Mouse (Mus musculus): ENCODE measurements around the gene Chrm5. TPM values are rescaled to one million over a fixed set of nuclear protein-coding genes. Genes with fewer than 3 reads are reported as not detected.
A peak's percentile ranks its signal among the peaks of the same experiment; 100 is the strongest.
"Not testable (repeated sequence)": the region's sequence is repeated elsewhere in the genome, so short reads cannot be mapped to it uniquely, and the experiment has no call there.

The Chrm5 gene
- polyA plus RNA-seq, 1 experiment from 2014 or later: 0.22 TPM

- Histone ChIP-seq H3K36me3 (peaks cover 4% of the 10 kb centered on the region; the same call in 1 of the 2 replicates), H3K27me3 (no peaks in the 10 kb centered on the region), H3K4me1 (no peaks in the 10 kb centered on the region), H3K4me3 (replicated peaks) (no peak overlapping the region), H3K27ac (no peak overlapping the region), H3K4me2 (no peak overlapping the region), H3K9ac (no peak overlapping the region), H3K9me3 (replicated peaks) (no peaks in the 10 kb centered on the region)
- WGBS: 75% methylated on average over 5 of the region's 5 CpGs
- ATAC-seq (replicated peaks; ENCODE audit: low FRiP score): no peak
Observed at GRCm38 (mm10) chr2:112474997-112475724, 5.4 kb downstream of the Chrm5 start.

- Histone ChIP-seq H3K27ac (no peak overlapping the region), H3K4me3 (replicated peaks) (no peak overlapping the region), H3K9ac (no peak overlapping the region), H3K27me3 (no peaks in the 10 kb centered on the region), H3K4me2 (no peak overlapping the region), H3K9me3 (replicated peaks) (no peaks in the 10 kb centered on the region), H3K4me1 (no peaks in the 10 kb centered on the region), H3K36me3 (peaks cover 33% of the 10 kb centered on the region)
- no peak for ATAC-seq (replicated peaks; ENCODE audit: low FRiP score)
- WGBS: 87% methylated on average over 2 of the region's 2 CpGs
Observed at GRCm38 (mm10) chr2:112472076-112472475, 8.5 kb downstream of the Chrm5 start.

GRCm38 (mm10) chr2:112470961-112471381, 9.6 kb downstream of the Chrm5 start:
- Histone ChIP-seq H3K9ac (no peak overlapping the region), H3K27me3 (no peaks in the 10 kb centered on the region), H3K36me3 (peaks cover 44% of the 10 kb centered on the region), H3K4me3 (replicated peaks) (no peak overlapping the region), H3K4me1 (no peaks in the 10 kb centered on the region), H3K4me2 (no peak overlapping the region), H3K9me3 (replicated peaks) (no peaks in the 10 kb centered on the region), H3K27ac (no peak overlapping the region)
- 84% methylated on average over 5 of the region's 5 CpGs for WGBS
- ATAC-seq (replicated peaks; ENCODE audit: low FRiP score): no peak

- Histone ChIP-seq H3K4me1 (no peaks in the 10 kb centered on the region), H3K4me3 (replicated peaks) (no peak overlapping the region)
- ATAC-seq (replicated peaks; ENCODE audit: low FRiP score): no peak
Observed at GRCm38 (mm10) chr2:112469542-112469941, 11.0 kb downstream of the Chrm5 start.

GRCm38 (mm10) chr2:112460557-112460956, 20.0 kb downstream of the Chrm5 start:
- no peaks in the 10 kb centered on the region for H3K9me3 ChIP-seq (replicated peaks)
- H3K36me3 ChIP-seq: peaks cover 39% of the 10 kb centered on the region
- no peak for ATAC-seq (replicated peaks; ENCODE audit: low FRiP score)
- no peaks in the 10 kb centered on the region for H3K27me3 ChIP-seq
- WGBS: 88% methylated on average over 3 of the region's 3 CpGs
- no peak overlapping the region for H3K4me2 ChIP-seq
- peaks cover 7% of the 10 kb centered on the region for H3K4me1 ChIP-seq
- H3K4me3 ChIP-seq (replicated peaks): no peak overlapping the region
- H3K9ac ChIP-seq: no peak overlapping the region
- H3K27ac ChIP-seq: no peak overlapping the region

More at GRCm38 (mm10) chr2:112469542-112469941, 11.0 kb downstream of the Chrm5 start:
- no peak overlapping the region for H3K27ac ChIP-seq
- H3K9ac ChIP-seq: no peak overlapping the region
- peaks cover 51% of the 10 kb centered on the region for H3K36me3 ChIP-seq
- H3K9me3 ChIP-seq (replicated peaks): no peaks in the 10 kb centered on the region
- no peaks in the 10 kb centered on the region for H3K27me3 ChIP-seq
- no peak overlapping the region for H3K4me2 ChIP-seq

DNA sequence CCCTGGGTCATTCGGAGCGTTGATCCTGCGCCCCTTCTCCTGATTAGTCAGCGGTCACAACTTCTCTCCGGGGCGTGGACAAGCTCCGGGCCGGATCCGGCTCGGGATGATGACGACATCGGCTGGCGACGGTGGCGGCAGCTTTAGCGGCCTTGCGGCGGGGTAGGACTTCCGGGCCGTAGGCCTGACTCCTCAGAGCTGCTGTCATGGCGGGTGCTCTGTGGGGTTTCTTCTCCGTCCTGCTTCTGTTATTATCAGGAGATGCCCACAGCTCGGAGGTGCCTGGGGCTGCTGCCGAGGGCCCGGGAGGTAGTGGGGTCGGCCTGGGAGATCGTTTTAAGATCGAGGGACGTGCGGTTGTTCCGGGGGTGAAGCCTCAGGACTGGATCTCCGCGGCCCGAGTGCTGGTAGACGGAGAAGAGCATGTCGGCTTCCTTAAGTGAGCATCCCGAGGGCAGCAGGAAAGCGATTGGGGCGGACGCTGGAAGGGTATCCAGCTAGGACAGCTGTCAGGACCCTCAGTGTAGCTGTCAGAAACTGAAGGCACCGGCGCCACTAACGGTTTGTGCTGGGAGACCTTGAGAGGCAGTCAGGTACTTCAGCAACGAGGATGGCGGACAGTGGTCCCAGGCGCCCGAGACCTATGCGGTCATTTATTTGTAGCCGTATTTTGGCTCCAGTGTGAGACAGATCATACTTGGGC, 25.6 kb downstream of the Chrm5 start, which contains the start of gene Emc7:
Emc7 (plus strand) TSS at position 136 of the 703 bp plus-strand sequence.
- no peaks in the 10 kb centered on the region for H3K27me3 ChIP-seq
- peak within 1 kb of the TSS; percentile 55; the same call in 1 of the 2 replicates for H3K27ac ChIP-seq
- under 1% methylated on average over 49 of the region's 49 CpGs for WGBS

GRCm38 (mm10) chr2:112454125-112454861, 26.3 kb downstream of the Chrm5 start:
- no peaks in the 10 kb centered on the region for H3K9me3 ChIP-seq (replicated peaks)
- peak overlapping the region; percentile 72 for H3K4me2 ChIP-seq
- no peaks in the 10 kb centered on the region for H3K27me3 ChIP-seq
- 32% methylated on average over 17 of the region's 17 CpGs for WGBS
- peak; percentile 75; the same call in 1 of the 2 replicates for ATAC-seq (replicated peaks; ENCODE audit: low FRiP score)
- H3K4me3 ChIP-seq (replicated peaks): peak overlapping the region; percentile 62
- H3K9ac ChIP-seq: peak overlapping the region; percentile 72
- peaks cover 2% of the 10 kb centered on the region; the same call in 1 of the 2 replicates for H3K36me3 ChIP-seq
- peaks cover 14% of the 10 kb centered on the region for H3K4me1 ChIP-seq
- H3K27ac ChIP-seq: 0 out of 2 replicates have a peak overlapping the region, but pooled peaks have one; percentile 55

More for the DNA sequence above, 25.6 kb downstream of the Chrm5 start, which contains the start of gene Emc7:
- Histone ChIP-seq H3K4me1 (peaks cover 14% of the 10 kb centered on the region), H3K9ac (peak within 1 kb of the TSS; percentile 72), H3K4me2 (peak within 1 kb of the TSS; percentile 72), H3K9me3 (replicated peaks) (no peaks in the 10 kb centered on the region), H3K4me3 (replicated peaks) (peak within 1 kb of the TSS; percentile 62), H3K36me3 (peaks cover 6% of the 10 kb centered on the region)
- ATAC-seq (replicated peaks; ENCODE audit: low FRiP score): peak; percentile 99

DNA sequence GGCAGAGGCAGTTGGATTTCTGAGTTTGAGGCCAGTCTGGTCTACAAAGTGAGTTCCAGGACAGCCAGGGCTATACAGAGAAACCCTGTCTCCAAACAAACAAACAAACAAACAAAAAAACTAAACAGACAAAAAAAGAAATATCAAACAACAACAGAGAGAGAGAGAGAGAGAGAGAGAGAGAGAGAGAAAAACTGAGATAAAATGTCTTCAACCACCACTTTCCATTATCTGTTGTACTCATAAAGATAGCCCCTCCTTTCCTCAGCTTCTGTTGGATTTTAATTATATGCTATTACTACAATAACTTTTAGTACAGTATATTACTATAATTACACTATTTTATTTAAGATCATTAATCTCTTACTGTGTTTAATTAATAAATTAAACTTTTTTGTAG, 28.1 kb downstream of the Chrm5 start:
- peaks cover 14% of the 10 kb centered on the region for H3K4me1 ChIP-seq
- H3K27ac ChIP-seq; H3K9ac ChIP-seq; H3K4me3 ChIP-seq (replicated peaks); H3K27me3 ChIP-seq; H3K36me3 ChIP-seq; H3K9me3 ChIP-seq (replicated peaks); H3K4me2 ChIP-seq; ATAC-seq (replicated peaks; ENCODE audit: low FRiP score): not testable (repeated sequence)

- Histone ChIP-seq H3K4me1 (0 out of 2 replicates have a peak, but pooled peaks cover 5% of the 10 kb centered on the region), H3K9me3 (replicated peaks) (no peaks in the 10 kb centered on the region), H3K27ac (no peak overlapping the region), H3K27me3 (no peaks in the 10 kb centered on the region), H3K36me3 (no peaks in the 10 kb centered on the region), H3K9ac (no peak overlapping the region), H3K4me3 (replicated peaks) (no peak overlapping the region), H3K4me2 (no peak overlapping the region)
- ATAC-seq (replicated peaks; ENCODE audit: low FRiP score): no peak
- whole genome bisulfite sequencing: 37% methylated on average over 4 of the region's 4 CpGs
Observed at GRCm38 (mm10) chr2:112449597-112450296, 30.8 kb downstream of the Chrm5 start.

DNA sequence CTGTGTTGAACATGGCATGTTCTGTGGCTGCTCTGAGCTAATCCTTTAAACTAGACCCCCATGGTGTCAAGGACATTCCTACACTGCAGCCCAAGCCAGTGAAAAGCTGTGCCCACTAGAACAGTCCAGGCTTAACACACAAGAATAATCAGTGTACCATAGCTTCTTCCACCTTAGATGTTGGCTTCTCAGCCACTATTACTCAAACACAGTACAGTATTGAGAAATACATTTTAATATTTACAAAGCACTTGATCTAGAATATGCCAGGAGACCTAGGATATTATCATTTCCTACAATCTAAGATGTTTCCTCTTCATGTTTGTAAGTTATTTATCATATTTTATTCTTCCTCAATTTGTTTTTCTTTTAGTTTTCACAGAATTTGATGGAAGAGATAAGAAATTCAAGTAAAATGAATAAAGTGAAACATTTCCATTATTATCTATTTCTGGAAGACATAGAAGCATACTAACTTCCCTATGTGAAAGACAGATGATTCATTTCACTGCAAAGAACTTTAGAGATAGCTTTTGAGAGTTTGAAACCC, 32.0 kb downstream of the Chrm5 start:
- H3K27ac ChIP-seq: no peak overlapping the region
- no peak overlapping the region for H3K9ac ChIP-seq
- no peaks in the 10 kb centered on the region for H3K27me3 ChIP-seq
- no peak for ATAC-seq (replicated peaks; ENCODE audit: low FRiP score)
- H3K36me3 ChIP-seq: no peaks in the 10 kb centered on the region
- H3K4me3 ChIP-seq (replicated peaks): no peak overlapping the region
- no peak overlapping the region for H3K4me2 ChIP-seq
- H3K9me3 ChIP-seq (replicated peaks): no peaks in the 10 kb centered on the region
- no peaks in the 10 kb centered on the region for H3K4me1 ChIP-seq

GRCm38 (mm10) chr2:112448046-112448445, 32.5 kb downstream of the Chrm5 start:
- not testable (repeated sequence) for H3K4me2 ChIP-seq; H3K9ac ChIP-seq; ATAC-seq (replicated peaks; ENCODE audit: low FRiP score); H3K36me3 ChIP-seq; H3K4me3 ChIP-seq (replicated peaks); H3K9me3 ChIP-seq (replicated peaks); H3K4me1 ChIP-seq; H3K27ac ChIP-seq; H3K27me3 ChIP-seq
- 80% methylated on average over 4 of the region's 4 CpGs for WGBS
